9 mouse cellular contexts compared by ENCODE assay signal in the genomic region with DNA sequence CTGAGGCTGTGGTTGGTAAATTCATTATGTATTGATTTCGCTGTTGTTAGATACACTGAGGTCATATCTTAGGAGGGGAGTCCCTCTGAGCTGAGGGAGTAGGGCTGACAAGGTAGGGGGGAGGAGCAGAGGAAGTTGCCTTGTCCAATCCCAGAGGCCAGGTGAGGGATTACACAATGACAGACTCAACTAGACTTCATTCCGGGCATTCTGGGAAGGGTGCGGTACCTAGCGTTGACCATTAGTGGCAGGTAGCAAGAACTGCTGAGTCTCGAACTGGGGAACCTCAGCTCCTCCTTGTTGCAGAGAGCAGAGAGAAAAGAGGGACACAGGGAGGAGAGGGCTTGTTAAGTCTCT. TPM values are rescaled to one million over a fixed set of nuclear protein-coding genes. Genes with fewer than 3 reads are reported as not detected.
DNase-seq lines count a peak whose midpoint lies in the region; ATAC-seq and TF ChIP-seq lines count a peak whose summit lies in the region.
"Had no signal": no experiment of that assay in that cellular context is flagged by ENCODE, and none has a peak within 500 bp of the region (broad histone marks: within the 10 kb centered on the region; RNA-seq: fewer than 3 reads in every experiment).

No protein-coding gene starts in this region.

- peak overlapping the region; percentile 22 for H3K27ac ChIP-seq in left cerebral cortex, adult 2 months
- H3K27ac ChIP-seq in forebrain, embryonic 13.5 days = no peak overlapping the region
- no peak overlapping the region for H3K27ac ChIP-seq in liver, embryonic 13.5 days

- no peak for TF ChIP-seq CTCF in left cerebral cortex, adult 2 months (IDR thresholded peaks at IDR 0.05)

- H3K27me3 ChIP-seq in forebrain, embryonic 13.5 days = peaks cover 3% of the 10 kb centered on the region
- peaks cover 28% of the 10 kb centered on the region for H3K27me3 ChIP-seq in liver, embryonic 13.5 days
- H3K27me3 ChIP-seq in splenic B cell, adult 2 months (ENCODE audit: control insufficient read depth, insufficient read depth, low read length, poor library complexity, severe bottlenecking) = no peaks in the 10 kb centered on the region

- H3K4me3 ChIP-seq in left cerebral cortex, adult 2 months = peak overlapping the region; percentile 51
- H3K4me3 ChIP-seq in forebrain, embryonic 13.5 days = peak overlapping the region; percentile 47
- peak overlapping the region; percentile 46 for H3K4me3 ChIP-seq in liver, embryonic 13.5 days (replicated peaks)

- peak overlapping the region; percentile 61 for H3K9ac ChIP-seq in forebrain, embryonic 13.5 days
- H3K9ac ChIP-seq in liver, embryonic 13.5 days = peak overlapping the region; percentile 44; the same call in 1 of the 2 replicates

- H3K4me2 ChIP-seq in forebrain, embryonic 13.5 days = peak overlapping the region; percentile 73
- H3K4me2 ChIP-seq in liver, embryonic 13.5 days = peak overlapping the region; percentile 69

- peaks cover 14% of the 10 kb centered on the region; the same call in 1 of the 2 replicates for H3K4me1 ChIP-seq in forebrain, embryonic 13.5 days
- peaks cover 15% of the 10 kb centered on the region for H3K4me1 ChIP-seq in liver, embryonic 13.5 days (replicated peaks)

- WGBS in forebrain, embryonic 13.5 days = 23% methylated on average over 5 of the region's 5 CpGs
- WGBS in liver, embryonic 13.5 days (ENCODE audit: insufficient replicate concordance) = 33% methylated on average over 5 of the region's 5 CpGs

- DNase-seq in left cerebral cortex, adult 2 months (ENCODE audit: extremely low spot score in 1 of 2, low spot score in 2 of 2) = no peak
- no peak for DNase-seq in left cerebral cortex, postnatal 14 days (ENCODE audit: low spot score in 2 of 2)
- no peak for DNase-seq in liver, embryonic 13.5 days
- DNase-seq in splenic B cell, adult 2 months (ENCODE audit: low read depth, low spot score) = peak; percentile 48
- no peak for DNase-seq in gastrocnemius, postnatal 10 days
- DNase-seq in right cerebral cortex, postnatal 25 days = no peak
- no peak for DNase-seq in frontal cortex, adult 2 months (ENCODE audit: extremely low spot score in 1 of 2, low spot score in 1 of 2)

- H3K36me3 ChIP-seq in forebrain, embryonic 13.5 days (ENCODE audit: poor library complexity, severe bottlenecking) = no peaks in the 10 kb centered on the region
- no peaks in the 10 kb centered on the region for H3K36me3 ChIP-seq in liver, embryonic 13.5 days
- H3K36me3 ChIP-seq in splenic B cell, adult 2 months (ENCODE audit: control insufficient read depth, insufficient read depth, low read length, poor library complexity, severe bottlenecking) = no peaks in the 10 kb centered on the region

- no peak for ATAC-seq in forebrain, embryonic 13.5 days
- ATAC-seq in liver, embryonic 13.5 days (ENCODE audit: low read depth) = no peak

- no peaks in the 10 kb centered on the region for H3K9me3 ChIP-seq in forebrain, embryonic 13.5 days (replicated peaks)
- no peaks in the 10 kb centered on the region for H3K9me3 ChIP-seq in liver, embryonic 13.5 days (replicated peaks)

- intact Hi-C loops in left cerebral cortex, adult 2 months (cut with DNase I) = loop anchor here (5.0 kb wide), 1 partner anchor 99 kb away; no protein-coding TSS in a partner anchor
- intact Hi-C loops in left cerebral cortex, postnatal 14 days (cut with DNase I) = no loop called here

RNA-seq across cellular contexts. Expression of a gene that starts 7.8 kb away (rescaled TPM):
- 1 to 10 TPM; 6.5 TPM for total RNA-seq in left cerebral cortex, adult 2 months (2021)
- total RNA-seq in left cerebral cortex, postnatal 14 days (2021) = 1 to 10 TPM; 3.7 to 5.7 TPM
- 1.5 TPM in 1 of 2 replicates, not detected in the other for polyA plus RNA-seq in forebrain, embryonic 13.5 days (2015; fragmentation: Nextera tagmentation; extraction: Ambion mirVana)
- polyA plus RNA-seq in liver, embryonic 13.5 days (2015; fragmentation: Nextera tagmentation; extraction: Ambion mirVana) = 0.06 TPM in 1 of 2 replicates, not detected in the other
- total RNA-seq in gastrocnemius, postnatal 10 days (2021) = under 1 TPM in 1 of 2 experiments, not detected in 1; 0.27 TPM
- 5.1 and 8.0 TPM in 2 replicates for polyA plus RNA-seq in frontal cortex, adult 2 months (2012; rRNA removed)
- total RNA-seq: gastrocnemius, postnatal 36 days had no signal

RNA-seq across cellular contexts. Expression of a gene that starts 11.2 kb away (rescaled TPM):
- total RNA-seq in left cerebral cortex, adult 2 months (2021) = 1 to 10 TPM; 1.3 to 1.4 TPM
- total RNA-seq in left cerebral cortex, postnatal 14 days (2021) = under 1 TPM; 0.27 to 0.51 TPM
- polyA plus RNA-seq in forebrain, embryonic 13.5 days (2015; fragmentation: Nextera tagmentation; extraction: Ambion mirVana) = 0.21 and 0.34 TPM in 2 replicates
- polyA plus RNA-seq in liver, embryonic 13.5 days (2015; fragmentation: Nextera tagmentation; extraction: Ambion mirVana) = 0.09 TPM in 1 of 2 replicates, not detected in the other
- total RNA-seq in gastrocnemius, postnatal 10 days (2021) = under 1 TPM; 0.27 to 0.49 TPM
- 1.8 and 1.9 TPM in 2 replicates for polyA plus RNA-seq in frontal cortex, adult 2 months (2012; rRNA removed)
- total RNA-seq: gastrocnemius, postnatal 36 days had no signal

RNA-seq across cellular contexts. Expression of a gene that starts 13.3 kb away (rescaled TPM):
- under 1 TPM; 0.57 to 0.82 TPM for total RNA-seq in left cerebral cortex, adult 2 months (2021)
- total RNA-seq in left cerebral cortex, postnatal 14 days (2021) = under 1 TPM; 0.55 to 0.70 TPM
- 0.12 and 0.21 TPM in 2 replicates for polyA plus RNA-seq in forebrain, embryonic 13.5 days (2015; fragmentation: Nextera tagmentation; extraction: Ambion mirVana)
- polyA plus RNA-seq in liver, embryonic 13.5 days (2015; fragmentation: Nextera tagmentation; extraction: Ambion mirVana) = 0.17 and 0.18 TPM in 2 replicates
- not detected for total RNA-seq in gastrocnemius, postnatal 10 days (2021)
- polyA plus RNA-seq in frontal cortex, adult 2 months (2012; rRNA removed) = 0.78 and 0.86 TPM in 2 replicates
- total RNA-seq: gastrocnemius, postnatal 36 days had no signal

RNA-seq across cellular contexts. Expression of a gene that starts 23.2 kb away (rescaled TPM):
- 1 to 10 TPM; 8.7 to 9.8 TPM for total RNA-seq in left cerebral cortex, adult 2 months (2021)
- 1 to 10 TPM; 1.5 to 1.9 TPM for total RNA-seq in left cerebral cortex, postnatal 14 days (2021)
- not detected in 2 replicates for polyA plus RNA-seq in forebrain, embryonic 13.5 days (2015; fragmentation: Nextera tagmentation; extraction: Ambion mirVana)
- not detected in 2 replicates for polyA plus RNA-seq in liver, embryonic 13.5 days (2015; fragmentation: Nextera tagmentation; extraction: Ambion mirVana)
- total RNA-seq in gastrocnemius, postnatal 10 days (2021) = not detected
- polyA plus RNA-seq in frontal cortex, adult 2 months (2012; rRNA removed) = 2.0 TPM in 2 replicates
- total RNA-seq: gastrocnemius, postnatal 36 days had no signal

RNA-seq across cellular contexts. Expression of a gene that starts 38.5 kb away (rescaled TPM):
- total RNA-seq in left cerebral cortex, adult 2 months (2021) = 100 to 1,000 TPM; 114 to 185 TPM
- total RNA-seq in left cerebral cortex, postnatal 14 days (2021) = 100 to 1,000 TPM in 1 of 2 experiments, 10 to 100 TPM in 1; 90.4 to 112 TPM
- 6.0 and 6.4 TPM in 2 replicates for polyA plus RNA-seq in forebrain, embryonic 13.5 days (2015; fragmentation: Nextera tagmentation; extraction: Ambion mirVana)
- polyA plus RNA-seq in liver, embryonic 13.5 days (2015; fragmentation: Nextera tagmentation; extraction: Ambion mirVana) = 1.9 TPM in 2 replicates
- 10 to 100 TPM; 17.5 to 78.6 TPM for total RNA-seq in gastrocnemius, postnatal 10 days (2021)
- polyA plus RNA-seq in frontal cortex, adult 2 months (2012; rRNA removed) = 42.7 and 55.8 TPM in 2 replicates
